Comparison of ENCODE assay signal across 18 mouse cellular contexts in the genomic region with DNA sequence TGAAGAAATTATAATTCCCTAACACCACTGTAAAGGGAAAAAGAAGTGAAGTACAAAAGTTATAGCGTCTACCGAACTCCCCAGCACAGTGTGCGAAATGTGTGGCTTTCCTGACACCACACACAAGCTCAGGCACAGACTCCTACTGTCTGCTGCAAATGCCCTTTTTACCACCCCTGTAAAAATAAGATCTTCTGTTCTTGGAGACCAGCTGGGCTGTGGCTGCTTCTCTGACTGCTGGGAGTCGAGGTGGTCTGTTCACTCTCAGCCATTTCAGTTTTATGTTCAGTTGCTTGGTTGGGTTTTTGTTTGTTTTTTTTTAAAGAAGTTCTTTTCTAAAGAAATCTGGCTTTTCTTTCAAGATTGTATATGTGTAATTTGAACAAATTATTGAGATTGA.
"Had no signal": no experiment of that assay in that cellular context is flagged by ENCODE, and none has a peak within 500 bp of the region (broad histone marks: within the 10 kb centered on the region; RNA-seq: fewer than 3 reads in every experiment).

No protein-coding gene starts in this region.

- H3K4me1 ChIP-seq: lung, embryonic 15.5 days; megakaryocyte, embryonic 14.5 days; midbrain, embryonic 13.5 days; midbrain, embryonic 15.5 days; neural tube, embryonic 12.5 days; stomach, embryonic 15.5 days had no signal

- DNase-seq: liver, postnatal 0 days; lung, adult 2 months; lung, postnatal 14 days; lung, postnatal 36 days; right cerebral cortex, postnatal 14 days; thymus, adult 18-20 months; thymus, postnatal 14 days; thymus, postnatal 36 days had no signal

- H3K27ac ChIP-seq: lung, embryonic 15.5 days; macrophage; midbrain, embryonic 13.5 days; midbrain, embryonic 15.5 days; neural tube, embryonic 12.5 days; stomach, embryonic 15.5 days; stomach, postnatal 0 days had no signal

- ATAC-seq: liver, postnatal 0 days; lung, postnatal 0 days; midbrain, embryonic 13.5 days; midbrain, embryonic 15.5 days had no signal

- H3K36me3 ChIP-seq: lung, embryonic 15.5 days; midbrain, embryonic 13.5 days; midbrain, embryonic 15.5 days; neural tube, embryonic 12.5 days; stomach, embryonic 15.5 days had no signal

- H3K4me3 ChIP-seq: lung, embryonic 15.5 days; megakaryocyte, embryonic 14.5 days; midbrain, embryonic 13.5 days; midbrain, embryonic 15.5 days; neural tube, embryonic 12.5 days; stomach, embryonic 15.5 days had no signal

- H3K27me3 ChIP-seq: lung, embryonic 15.5 days; megakaryocyte, embryonic 14.5 days; midbrain, embryonic 13.5 days; midbrain, embryonic 15.5 days; neural tube, embryonic 12.5 days; stomach, embryonic 15.5 days had no signal

- H3K9me3 ChIP-seq: lung, embryonic 15.5 days; megakaryocyte, embryonic 14.5 days; midbrain, embryonic 13.5 days; midbrain, embryonic 15.5 days; neural tube, embryonic 12.5 days; stomach, embryonic 15.5 days had no signal

- H3K9ac ChIP-seq: liver, postnatal 0 days; lung, embryonic 15.5 days; midbrain, embryonic 13.5 days; midbrain, embryonic 15.5 days; neural tube, embryonic 12.5 days; stomach, embryonic 15.5 days had no signal

- H3K4me2 ChIP-seq: lung, embryonic 15.5 days; midbrain, embryonic 11.5 days; midbrain, embryonic 13.5 days; midbrain, embryonic 15.5 days; neural tube, embryonic 12.5 days; stomach, embryonic 15.5 days had no signal
